Mouse (Mus musculus) right cerebral cortex, postnatal 10 days (tissue): ENCODE results near the gene Sbk3.
"Not testable (repeated sequence)": the region's sequence is repeated elsewhere in the genome, so short reads cannot be mapped to it uniquely, and the experiment has no call there.

Experiments used
- DNase-seq, 2 experiments: peaks; one replicate each; pipeline ENCODE4 v3.0.0; 2021; ENCODE audit warnings: low spot score in 2 of 2

Gene Sbk3

DNA sequence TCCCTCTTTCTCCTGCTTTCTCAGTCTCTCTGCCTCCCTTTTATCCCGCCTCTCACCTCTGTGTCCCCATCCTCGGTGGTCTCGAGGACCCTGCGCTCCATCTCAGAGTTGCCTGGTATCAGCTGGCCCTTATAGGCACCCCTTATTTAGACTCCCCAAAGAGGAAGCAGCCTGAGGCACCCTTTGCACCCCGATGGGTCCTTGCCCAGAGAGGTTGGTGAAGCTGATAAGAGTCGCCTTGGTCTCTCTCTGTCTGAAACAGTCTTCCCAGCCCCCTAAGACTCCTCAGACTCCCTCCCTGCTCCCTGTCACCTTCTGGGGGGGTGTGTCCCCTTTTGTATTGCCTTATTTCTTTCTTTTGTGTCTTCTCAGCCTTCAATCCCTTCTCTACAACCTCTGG lies at the start of gene Sbk3:
Gene Sbk3, minus strand, starts transcription at position 101 of the 400 bp plus-strand sequence.
- DNase-seq = no peak

- DNase-seq = peak; percentile 45 to 50
Measured at GRCm38 (mm10) chr7:5020685-5021084, 49.7 kb upstream of the Sbk3 start.

DNA sequence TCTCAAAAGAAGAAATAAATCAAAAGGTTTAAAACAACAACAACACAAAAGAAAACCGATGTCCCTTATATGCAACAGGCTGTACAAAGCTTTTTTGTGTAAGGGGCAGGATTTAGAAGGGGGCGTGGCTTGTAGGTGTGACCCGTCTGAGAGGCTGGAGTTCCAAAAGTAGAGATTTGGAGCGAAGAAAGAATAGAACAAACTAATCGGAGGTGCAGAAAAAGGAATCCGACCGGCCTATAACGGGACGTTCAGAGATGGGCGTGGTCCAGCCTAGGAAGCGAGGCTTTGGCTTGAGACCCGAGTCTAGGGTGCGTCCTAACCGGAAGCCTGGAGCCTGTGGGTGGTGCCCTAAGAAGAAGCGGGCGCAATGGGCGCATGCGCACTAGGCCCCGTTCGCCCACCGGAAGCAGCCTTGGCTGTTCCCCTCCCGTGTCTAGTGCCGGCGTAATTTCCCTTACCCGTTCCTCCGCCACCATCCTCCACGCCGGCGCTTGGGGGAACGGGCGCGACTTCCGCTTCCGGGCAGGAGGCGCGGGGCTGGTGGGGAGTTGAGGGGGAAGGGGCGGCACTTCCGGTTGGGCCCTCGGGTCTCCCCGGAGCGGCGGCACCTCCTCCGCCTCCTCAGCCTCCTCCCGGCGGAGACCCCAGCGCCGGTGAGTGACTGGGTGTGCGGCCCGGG lies 49.2 kb upstream of the Sbk3 start, which contains the start of the genes Zfp865 and Ccdc106:
Gene Zfp865, plus strand, starts transcription at position 377 of the 682 bp plus-strand sequence.
Gene Ccdc106, plus strand, starts transcription at position 554 of the 682 bp plus-strand sequence.
- peak; percentile 99 for DNase-seq

DNA sequence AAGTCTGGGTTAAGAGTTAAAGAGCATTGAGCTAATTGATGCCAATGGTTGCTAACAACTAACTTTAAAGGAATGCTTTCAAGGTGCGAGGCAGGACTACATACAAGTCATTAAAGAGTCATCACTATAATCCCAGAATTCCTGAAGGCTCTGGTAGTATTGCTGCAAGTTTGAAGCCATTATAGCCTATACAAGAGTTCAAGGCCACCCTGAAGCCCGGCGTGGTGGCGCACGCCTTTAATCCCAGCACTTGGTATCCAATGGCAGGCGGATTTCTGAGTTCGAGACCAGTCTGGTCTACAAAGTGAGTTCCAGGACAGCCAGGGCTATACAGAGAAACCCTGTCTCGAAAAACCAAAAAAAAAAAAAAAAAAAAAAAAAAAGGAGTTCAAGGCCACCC lies 48.6 kb upstream of the Sbk3 start:
- DNase-seq = not testable (repeated sequence)

DNA sequence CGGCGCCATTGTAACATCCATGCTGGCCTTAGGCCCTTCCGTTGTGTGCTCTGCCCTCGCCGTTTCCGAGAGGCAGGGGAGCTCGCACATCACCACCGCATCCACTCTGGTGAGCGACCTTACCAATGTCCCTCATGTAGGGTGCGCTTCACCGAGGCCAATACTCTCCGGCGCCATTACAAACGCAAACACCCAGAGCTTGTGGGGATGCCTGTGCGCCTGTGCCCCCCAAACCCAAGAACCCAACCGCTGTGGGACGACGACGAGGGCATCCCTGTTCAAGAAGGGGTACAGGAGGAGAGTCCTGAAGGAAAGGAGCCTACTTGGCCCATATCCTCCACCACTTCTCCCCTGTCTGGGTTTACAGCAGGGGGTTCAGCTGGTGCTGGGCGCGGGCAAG lies 47.0 kb upstream of the Sbk3 start:
- DNase-seq = peak in 1 of 2 experiments; percentile 38

GRCm38 (mm10) chr7:5017352-5017751 lies 46.4 kb upstream of the Sbk3 start:
- DNase-seq = peak in 1 of 2 experiments; percentile 52

- no peak for DNase-seq
Measured at GRCm38 (mm10) chr7:5016920-5017319, 46.0 kb upstream of the Sbk3 start.

- DNase-seq = no peak
Measured at GRCm38 (mm10) chr7:5016057-5016456, 45.1 kb upstream of the Sbk3 start.

- DNase-seq = peak; percentile 95
Measured at GRCm38 (mm10) chr7:5015118-5016001, 44.4 kb upstream of the Sbk3 start, which contains the start of gene Gm44973. Gene Gm44973, plus strand, starts transcription at chr7:5015496.

GRCm38 (mm10) chr7:5014251-5015117 lies 43.5 kb upstream of the Sbk3 start, which contains the start of the genes Zfp524 and Fiz1:
Gene Zfp524, plus strand, starts transcription at chr7:5014415.
Gene Fiz1, minus strand, starts transcription at chr7:5014697.
- DNase-seq = peak; percentile 97

DNA sequence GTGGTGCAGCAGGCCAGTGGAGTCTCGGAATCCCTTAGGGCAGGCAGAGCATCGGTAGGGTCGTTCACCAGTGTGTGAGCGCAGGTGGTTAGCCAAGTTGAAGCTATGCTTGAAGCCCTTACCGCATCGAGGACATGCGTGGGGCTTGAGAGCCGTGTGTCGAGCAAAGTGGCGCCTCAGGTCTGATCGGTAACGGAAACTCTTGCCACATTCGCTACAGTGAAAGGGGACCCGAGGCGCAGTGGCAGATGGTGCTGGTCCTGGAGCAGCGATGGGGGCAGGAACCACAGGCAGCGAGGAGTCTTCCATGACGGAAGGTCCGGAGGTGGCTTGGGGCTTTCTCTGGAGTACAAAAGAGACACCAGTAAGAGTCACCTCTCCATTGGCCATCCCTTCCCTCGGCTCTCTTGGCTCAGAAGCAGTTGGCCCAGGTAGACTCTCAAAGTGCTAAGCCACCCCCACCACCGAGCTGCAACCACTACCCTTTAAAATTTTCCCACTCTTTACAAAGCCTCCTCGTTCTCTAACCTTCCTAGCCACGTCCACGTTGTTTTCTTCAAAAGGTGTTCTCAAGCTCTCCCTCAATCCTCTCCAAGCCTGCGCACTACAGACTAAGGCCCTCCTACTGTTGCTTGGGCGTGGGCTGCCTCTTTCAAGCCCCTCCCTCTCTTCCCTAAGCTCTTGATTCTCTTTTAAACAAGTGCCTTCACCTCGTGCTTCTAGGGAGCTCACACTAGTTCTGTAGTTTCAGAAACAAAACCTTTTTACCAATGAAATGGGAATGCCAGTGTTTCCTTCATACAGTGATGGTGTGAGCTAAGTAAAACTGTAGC lies 41.9 kb upstream of the Sbk3 start:
- DNase-seq = peak in 1 of 2 experiments; percentile 42

- DNase-seq = no peak
Measured at GRCm38 (mm10) chr7:5008229-5008628, 37.3 kb upstream of the Sbk3 start.

GRCm38 (mm10) chr7:5002876-5003275 lies 31.9 kb upstream of the Sbk3 start:
- DNase-seq = not testable (repeated sequence)

DNA sequence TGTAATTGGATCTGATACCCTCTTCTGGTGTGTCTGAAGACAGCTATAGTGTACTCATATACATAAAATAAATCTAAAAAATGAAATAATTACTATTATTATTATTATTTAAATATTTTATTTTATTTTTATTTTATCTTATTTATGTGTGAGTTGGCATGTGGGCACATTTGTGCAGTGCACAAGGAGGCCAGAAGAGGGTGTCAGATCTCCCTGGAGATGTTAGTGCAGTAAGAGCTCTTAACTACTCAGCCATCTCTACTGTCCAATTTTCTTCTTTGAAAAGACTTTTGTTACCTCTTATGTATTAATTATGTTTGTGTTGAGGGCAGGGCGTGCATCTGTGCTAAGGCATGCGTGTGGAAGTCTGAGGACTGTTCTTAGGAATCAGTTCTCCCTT lies 28.9 kb upstream of the Sbk3 start:
- no peak for DNase-seq

DNA sequence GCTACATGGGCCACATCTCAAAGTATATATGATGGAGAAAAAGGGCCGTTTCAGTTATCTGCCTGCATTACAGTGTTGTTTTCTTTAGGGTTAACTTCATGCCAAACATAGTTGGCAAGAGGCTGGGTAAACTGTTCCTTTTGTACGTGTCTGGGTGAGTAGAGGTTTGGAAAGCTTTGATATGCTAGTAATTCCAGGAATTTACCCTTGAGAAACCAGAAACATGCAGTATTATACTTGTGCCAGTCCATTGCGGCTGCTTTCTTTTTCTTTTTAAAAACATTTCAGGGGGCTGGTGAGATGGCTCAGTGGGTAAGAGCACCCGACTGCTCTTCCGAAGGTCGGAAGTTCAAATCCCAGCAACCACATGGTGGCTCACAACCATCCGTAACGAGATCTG lies 26.0 kb upstream of the Sbk3 start:
- DNase-seq = no peak

GRCm38 (mm10) chr7:4996003-4996895 lies 25.3 kb upstream of the Sbk3 start, which contains the start of gene Zfp579:
Gene Zfp579, minus strand, starts transcription at chr7:4996158.
- peak; percentile 95 to 97 for DNase-seq

GRCm38 (mm10) chr7:4995268-4996002 lies 24.5 kb upstream of the Sbk3 start:
- no peak for DNase-seq

- DNase-seq = no peak
Measured at GRCm38 (mm10) chr7:4993999-4994788, 23.2 kb upstream of the Sbk3 start.
